Mouse (Mus musculus) heart, embryonic 10.5 days (tissue): ENCODE results near the gene Lclat1. TPM values are rescaled to one million over a fixed set of nuclear protein-coding genes. Genes with fewer than 3 reads are reported as not detected.

Experiments
- DNase-seq: peaks from one replicate; pipeline ENCODE4 v3.0.0-alpha.2; 2017; ENCODE audit warnings: low spot score
- H3K27ac ChIP-seq: fragments of 300-500 bp; sonication (generic); 2 replicates; pipeline ENCODE4 v1.5.1; 2016; ENCODE audit warnings: mild to moderate bottlenecking
- H3K27me3 ChIP-seq: fragments of 300-500 bp; sonication (generic); 2 replicates; pipeline ENCODE4 v1.6.1; 2016; ENCODE audit warnings: mild to moderate bottlenecking; ENCODE audit not compliant: poor library complexity, insufficient read depth, severe bottlenecking
- H3K36me3 ChIP-seq: fragments of 300-500 bp; sonication (generic); 2 replicates; pipeline ENCODE4 v1.6.1; 2016; ENCODE audit warnings: mild to moderate bottlenecking, moderate library complexity
- H3K4me1 ChIP-seq: fragments of 300-500 bp; sonication (generic); 2 replicates; pipeline ENCODE4 v1.6.1; 2016; ENCODE audit warnings: mild to moderate bottlenecking
- H3K4me3 ChIP-seq: fragments of 300-500 bp; sonication (generic); 2 replicates; pipeline ENCODE4 v1.5.1; 2016; ENCODE audit warnings: mild to moderate bottlenecking, moderate library complexity
- H3K9me3 ChIP-seq: fragments of 300-500 bp; sonication (generic); 2 replicates; pipeline ENCODE4 v1.6.1; 2016; ENCODE audit warnings: mild to moderate bottlenecking, moderate library complexity
- WGBS: fragments of 180-500 bp; shearing (Covaris S2); methylation state at CpG from one replicate; pipeline ENCODE4 v1.1.7; 2016; 5-methylcytosine and 5-hydroxymethylcytosine counted together
- polyA plus RNA-seq: library from polyadenylated mRNA; unstranded; fragments of >200 nt; fragmentation: Nextera tagmentation; extraction: Ambion mirVana; gene quantifications from 2 replicates; pipeline ENCODE4 v1.2.1, GENCODE M21; 2016

Gene Lclat1
- polyA plus RNA-seq, 1 experiment from 2014 or later, result 24.4 TPM

GRCm38 (mm10) chr17:73197724-73198123, 89.9 kb downstream of the Lclat1 start:
- Histone ChIP-seq H3K4me3 (no peak overlapping the region), H3K27me3 (no peaks in the 10 kb centered on the region), H3K27ac (no peak overlapping the region), H3K36me3 (peaks cover 8% of the 10 kb centered on the region; the same call in 1 of the 2 replicates), H3K9me3 (no peaks in the 10 kb centered on the region), H3K4me1 (peaks cover 14% of the 10 kb centered on the region)
- WGBS, result 85% methylated on average over 1 of the region's 1 CpGs
- DNase-seq, result no peak

GRCm38 (mm10) chr17:73199387-73199786, 91.6 kb downstream of the Lclat1 start:
- Histone ChIP-seq H3K4me1 (peaks cover 18% of the 10 kb centered on the region), H3K9me3 (no peaks in the 10 kb centered on the region), H3K36me3 (peaks cover 12% of the 10 kb centered on the region; the same call in 1 of the 2 replicates), H3K27ac (no peak overlapping the region), H3K27me3 (no peaks in the 10 kb centered on the region), H3K4me3 (no peak overlapping the region)
- DNase-seq, result no peak

- Histone ChIP-seq H3K27ac (peak overlapping the region; percentile 26; the same call in 1 of the 2 replicates), H3K4me1 (peaks cover 15% of the 10 kb centered on the region), H3K27me3 (no peaks in the 10 kb centered on the region), H3K9me3 (no peaks in the 10 kb centered on the region), H3K4me3 (no peak overlapping the region), H3K36me3 (peaks cover 12% of the 10 kb centered on the region; the same call in 1 of the 2 replicates)
- 66% methylated on average over 1 of the region's 1 CpGs for WGBS
- DNase-seq, result no peak
Measured at GRCm38 (mm10) chr17:73200380-73200779, 92.6 kb downstream of the Lclat1 start.

- Histone ChIP-seq H3K27ac (peak overlapping the region; percentile 81), H3K9me3 (no peaks in the 10 kb centered on the region), H3K27me3 (no peaks in the 10 kb centered on the region), H3K4me3 (no peak overlapping the region), H3K4me1 (peaks cover 15% of the 10 kb centered on the region), H3K36me3 (peaks cover 6% of the 10 kb centered on the region; the same call in 1 of the 2 replicates)
- no peak for DNase-seq
- WGBS, result 66% methylated on average over 15 of the region's 15 CpGs
Measured at GRCm38 (mm10) chr17:73203642-73204332, 96.0 kb downstream of the Lclat1 start.

GRCm38 (mm10) chr17:73210960-73211531, 103.3 kb downstream of the Lclat1 start:
- Histone ChIP-seq H3K27ac (no peak overlapping the region), H3K4me1 (peaks cover 8% of the 10 kb centered on the region; the same call in 1 of the 2 replicates), H3K4me3 (no peak overlapping the region), H3K9me3 (no peaks in the 10 kb centered on the region), H3K36me3 (0 out of 2 replicates have a peak, but pooled peaks cover 3% of the 10 kb centered on the region), H3K27me3 (no peaks in the 10 kb centered on the region)
- DNase-seq, result no peak
- WGBS, result 88% methylated on average over 5 of the region's 5 CpGs

GRCm38 (mm10) chr17:73212754-73213153, 105.0 kb downstream of the Lclat1 start:
- H3K36me3 ChIP-seq, result 0 out of 2 replicates have a peak, but pooled peaks cover 8% of the 10 kb centered on the region
- H3K27ac ChIP-seq, result no peak overlapping the region
- H3K4me1 ChIP-seq, result peaks cover 8% of the 10 kb centered on the region; the same call in 1 of the 2 replicates
- DNase-seq, result no peak
- no peak overlapping the region for H3K4me3 ChIP-seq
- no peaks in the 10 kb centered on the region for H3K27me3 ChIP-seq
- H3K9me3 ChIP-seq, result no peaks in the 10 kb centered on the region
- 77% methylated on average over 3 of the region's 3 CpGs for WGBS

GRCm38 (mm10) chr17:73213187-73213586, 105.4 kb downstream of the Lclat1 start:
- WGBS, result 51% methylated on average over 1 of the region's 1 CpGs
- peaks cover 8% of the 10 kb centered on the region; the same call in 1 of the 2 replicates for H3K4me1 ChIP-seq
- no peaks in the 10 kb centered on the region for H3K27me3 ChIP-seq
- no peak for DNase-seq
- 0 out of 2 replicates have a peak, but pooled peaks cover 8% of the 10 kb centered on the region for H3K36me3 ChIP-seq
- H3K4me3 ChIP-seq, result no peak overlapping the region
- no peaks in the 10 kb centered on the region for H3K9me3 ChIP-seq
- H3K27ac ChIP-seq, result no peak overlapping the region

- DNase-seq, result no peak
- 73% methylated on average over 2 of the region's 2 CpGs for WGBS
- Histone ChIP-seq H3K27me3 (no peaks in the 10 kb centered on the region), H3K36me3 (0 out of 2 replicates have a peak, but pooled peaks cover 8% of the 10 kb centered on the region), H3K4me1 (peaks cover 8% of the 10 kb centered on the region; the same call in 1 of the 2 replicates), H3K9me3 (no peaks in the 10 kb centered on the region), H3K4me3 (no peak overlapping the region), H3K27ac (no peak overlapping the region)
Measured at GRCm38 (mm10) chr17:73213677-73214076, 105.9 kb downstream of the Lclat1 start.

- DNase-seq, result no peak
- H3K4me3 ChIP-seq, result no peak overlapping the region
- H3K36me3 ChIP-seq, result 0 out of 2 replicates have a peak, but pooled peaks cover 6% of the 10 kb centered on the region
- H3K27ac ChIP-seq, result no peak overlapping the region
- WGBS, result 91% methylated on average over 3 of the region's 3 CpGs
- H3K4me1 ChIP-seq, result peaks cover 39% of the 10 kb centered on the region
- H3K27me3 ChIP-seq, result no peaks in the 10 kb centered on the region
- no peaks in the 10 kb centered on the region for H3K9me3 ChIP-seq
Measured at GRCm38 (mm10) chr17:73217274-73217673, 109.5 kb downstream of the Lclat1 start.

- WGBS, result 41% methylated on average over 7 of the region's 7 CpGs
- Histone ChIP-seq H3K27ac (peak overlapping the region; percentile 76), H3K9me3 (no peaks in the 10 kb centered on the region), H3K4me1 (peaks cover 56% of the 10 kb centered on the region), H3K4me3 (no peak overlapping the region), H3K27me3 (no peaks in the 10 kb centered on the region), H3K36me3 (0 out of 2 replicates have a peak, but pooled peaks cover 6% of the 10 kb centered on the region)
- no peak for DNase-seq
Measured at GRCm38 (mm10) chr17:73220746-73221145, 113.0 kb downstream of the Lclat1 start.

- WGBS, result 40% methylated on average over 7 of the region's 7 CpGs
Measured at GRCm38 (mm10) chr17:73222077-73222476, 114.3 kb downstream of the Lclat1 start.

GRCm38 (mm10) chr17:73225442-73225841, 117.7 kb downstream of the Lclat1 start:
- H3K36me3 ChIP-seq, result peaks cover 3% of the 10 kb centered on the region; the same call in 1 of the 2 replicates
- no peak overlapping the region for H3K4me3 ChIP-seq
- H3K27me3 ChIP-seq, result no peaks in the 10 kb centered on the region
- peak overlapping the region; percentile 90 for H3K27ac ChIP-seq
- no peaks in the 10 kb centered on the region for H3K9me3 ChIP-seq
- DNase-seq, result no peak
- peaks cover 75% of the 10 kb centered on the region for H3K4me1 ChIP-seq

More at GRCm38 (mm10) chr17:73222077-73222476, 114.3 kb downstream of the Lclat1 start:
- no peak for DNase-seq
- Histone ChIP-seq H3K4me3 (no peak overlapping the region), H3K36me3 (0 out of 2 replicates have a peak, but pooled peaks cover 3% of the 10 kb centered on the region), H3K27ac (peak overlapping the region; percentile 76), H3K9me3 (no peaks in the 10 kb centered on the region), H3K27me3 (no peaks in the 10 kb centered on the region), H3K4me1 (peaks cover 67% of the 10 kb centered on the region)

- Histone ChIP-seq H3K36me3 (peaks cover 5% of the 10 kb centered on the region; the same call in 1 of the 2 replicates), H3K4me1 (peaks cover 72% of the 10 kb centered on the region), H3K9me3 (no peaks in the 10 kb centered on the region), H3K27me3 (no peaks in the 10 kb centered on the region), H3K27ac (peak overlapping the region; percentile 90), H3K4me3 (no peak overlapping the region)
- peak; percentile 95 for DNase-seq
- WGBS, result 5% methylated on average over 5 of the region's 5 CpGs
Measured at GRCm38 (mm10) chr17:73225996-73226395, 118.2 kb downstream of the Lclat1 start.
